Mouse (Mus musculus) stomach, embryonic 14.5 days (tissue): ENCODE measurements around the gene Arhgap8. TPM values are rescaled to one million over a fixed set of nuclear protein-coding genes. Genes with fewer than 3 reads are reported as not detected.

Source experiments
- ATAC-seq: fragments of 200-750 bp; cut with Nextera tagmentation; 2 replicates; pipeline ENCODE4 v1.8.0; 2017; ENCODE audit warnings: low read depth, moderate TSS enrichment; ENCODE audit not compliant: insufficient number of reproducible peaks, insufficient read depth, low FRiP score
- H3K27ac ChIP-seq: fragments of 300-500 bp; sonication (generic); 2 replicates; pipeline ENCODE4 v1.5.1; 2014; ENCODE audit warnings: mild to moderate bottlenecking, low read length, moderate library complexity, mixed read lengths
- H3K27me3 ChIP-seq: fragments of 300-500 bp; sonication (generic); 2 replicates; pipeline ENCODE4 v1.6.1; 2014; ENCODE audit warnings: low read length, control low read depth, mixed read lengths; ENCODE audit not compliant: control insufficient read depth, insufficient read depth
- H3K36me3 ChIP-seq: fragments of 300-500 bp; sonication (generic); 2 replicates; pipeline ENCODE4 v1.6.1; 2014; ENCODE audit warnings: mild to moderate bottlenecking, control low read depth, low read length, moderate library complexity, mixed read lengths; ENCODE audit not compliant: control insufficient read depth, insufficient read depth
- H3K4me1 ChIP-seq: fragments of 300-500 bp; sonication (generic); 2 replicates; pipeline ENCODE4 v1.6.1; 2014; ENCODE audit warnings: low read length, control low read depth, mixed read lengths; ENCODE audit not compliant: control insufficient read depth, insufficient read depth
- H3K4me2 ChIP-seq: fragments of 300-500 bp; sonication (generic); replicated peaks from 2 replicates; pipeline ENCODE4 v1.6.1; 2014; ENCODE audit warnings: low read depth, low read length, control low read depth
- H3K4me3 ChIP-seq: fragments of 300-500 bp; sonication (generic); 2 replicates; pipeline ENCODE4 v1.5.1; 2014; ENCODE audit warnings: low read depth, low read length, control low read depth
- H3K9ac ChIP-seq: fragments of 300-500 bp; sonication (generic); replicated peaks from 2 replicates; pipeline ENCODE4 v1.6.1; 2014; ENCODE audit warnings: low read depth, mild to moderate bottlenecking, control low read depth, low read length, moderate library complexity, mixed read lengths
- H3K9me3 ChIP-seq: fragments of 300-500 bp; sonication (generic); 2 replicates; pipeline ENCODE4 v1.6.1; 2016; ENCODE audit warnings: low read depth, low read length, control low read depth; ENCODE audit not compliant: control insufficient read depth
- WGBS: fragments of 180-500 bp; shearing (Covaris S2); extraction: QIAGEN DNeasy Blood & Tissue Kit; methylation state at CpG from one replicate; pipeline ENCODE4 v1.1.7; 2014; 5-methylcytosine and 5-hydroxymethylcytosine counted together
- polyA plus RNA-seq: library from polyadenylated mRNA; unstranded; fragments of >200 nt; fragmentation: Nextera tagmentation; extraction: Ambion mirVana; gene quantifications from 2 replicates; pipeline ENCODE4 v1.2.1, GENCODE M21; 2014

Gene Arhgap8
- 12.3 and 14.2 TPM in 2 replicates for polyA plus RNA-seq

DNA sequence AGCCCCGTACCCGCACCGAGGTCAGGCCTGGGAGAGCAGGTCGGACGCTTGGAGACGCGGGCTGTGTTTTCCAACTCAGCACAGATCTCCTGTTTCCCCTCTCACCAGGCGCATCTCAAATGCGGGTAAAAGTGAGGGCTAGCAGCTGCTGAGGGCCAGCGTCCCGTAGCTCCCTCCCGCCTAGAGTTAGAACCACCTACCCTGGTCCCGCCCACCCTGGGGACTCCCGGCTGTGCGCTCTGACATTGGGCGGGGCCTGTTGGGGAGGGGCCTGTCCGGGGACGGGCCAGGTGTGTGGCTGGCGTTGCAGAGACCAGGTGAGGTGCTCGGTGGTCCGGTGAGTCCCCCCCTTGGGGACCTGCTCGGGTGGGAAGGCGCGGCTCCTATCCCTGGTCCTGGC, at the start of gene Arhgap8:
Gene Arhgap8, plus strand, starts transcription at position 262 of the 400 bp plus-strand sequence.
- Histone ChIP-seq H3K9me3 (no peaks in the 10 kb centered on the region), H3K27ac (peak within 1 kb of the TSS; percentile 61), H3K4me2 (peak within 1 kb of the TSS; percentile 95), H3K9ac (peak within 1 kb of the TSS; percentile 30; the same call in 1 of the 2 replicates), H3K27me3 (no peaks in the 10 kb centered on the region), H3K36me3 (no peaks in the 10 kb centered on the region), H3K4me1 (peaks cover 11% of the 10 kb centered on the region; the same call in 1 of the 2 replicates), H3K4me3 (peak within 1 kb of the TSS; percentile 42)
- under 1% methylated on average over 24 of the region's 24 CpGs for WGBS
- ATAC-seq, result peak; percentile 82

DNA sequence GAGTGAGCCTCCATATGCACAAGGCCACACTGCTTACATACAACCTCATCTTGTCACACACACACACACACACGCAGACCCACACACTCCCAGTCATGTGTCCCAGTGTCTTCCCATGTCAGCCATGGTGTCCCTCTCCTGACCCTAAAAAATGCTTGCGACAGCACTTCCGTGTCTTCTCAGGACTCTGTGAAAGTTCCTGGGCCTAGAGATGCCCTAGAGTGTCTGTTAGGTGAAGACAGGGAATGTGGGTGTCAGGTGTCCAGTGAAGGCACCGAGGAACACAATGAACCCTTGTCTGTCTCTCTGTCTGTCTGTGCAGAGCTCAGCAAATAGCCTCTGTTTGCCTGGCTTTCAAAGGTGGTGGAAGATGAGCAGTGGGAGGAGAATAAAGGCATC, 49.2 kb upstream of the Arhgap8 start:
- no peak overlapping the region for H3K9ac ChIP-seq
- H3K27ac ChIP-seq, result no peak overlapping the region
- H3K4me2 ChIP-seq, result no peak overlapping the region
- H3K36me3 ChIP-seq, result no peaks in the 10 kb centered on the region
- 0 out of 2 replicates have a peak, but pooled peaks cover 9% of the 10 kb centered on the region for H3K4me1 ChIP-seq
- no peak overlapping the region for H3K4me3 ChIP-seq
- WGBS, result 77% methylated on average over 4 of the region's 4 CpGs
- no peak for ATAC-seq
- H3K9me3 ChIP-seq, result no peaks in the 10 kb centered on the region
- H3K27me3 ChIP-seq, result no peaks in the 10 kb centered on the region

DNA sequence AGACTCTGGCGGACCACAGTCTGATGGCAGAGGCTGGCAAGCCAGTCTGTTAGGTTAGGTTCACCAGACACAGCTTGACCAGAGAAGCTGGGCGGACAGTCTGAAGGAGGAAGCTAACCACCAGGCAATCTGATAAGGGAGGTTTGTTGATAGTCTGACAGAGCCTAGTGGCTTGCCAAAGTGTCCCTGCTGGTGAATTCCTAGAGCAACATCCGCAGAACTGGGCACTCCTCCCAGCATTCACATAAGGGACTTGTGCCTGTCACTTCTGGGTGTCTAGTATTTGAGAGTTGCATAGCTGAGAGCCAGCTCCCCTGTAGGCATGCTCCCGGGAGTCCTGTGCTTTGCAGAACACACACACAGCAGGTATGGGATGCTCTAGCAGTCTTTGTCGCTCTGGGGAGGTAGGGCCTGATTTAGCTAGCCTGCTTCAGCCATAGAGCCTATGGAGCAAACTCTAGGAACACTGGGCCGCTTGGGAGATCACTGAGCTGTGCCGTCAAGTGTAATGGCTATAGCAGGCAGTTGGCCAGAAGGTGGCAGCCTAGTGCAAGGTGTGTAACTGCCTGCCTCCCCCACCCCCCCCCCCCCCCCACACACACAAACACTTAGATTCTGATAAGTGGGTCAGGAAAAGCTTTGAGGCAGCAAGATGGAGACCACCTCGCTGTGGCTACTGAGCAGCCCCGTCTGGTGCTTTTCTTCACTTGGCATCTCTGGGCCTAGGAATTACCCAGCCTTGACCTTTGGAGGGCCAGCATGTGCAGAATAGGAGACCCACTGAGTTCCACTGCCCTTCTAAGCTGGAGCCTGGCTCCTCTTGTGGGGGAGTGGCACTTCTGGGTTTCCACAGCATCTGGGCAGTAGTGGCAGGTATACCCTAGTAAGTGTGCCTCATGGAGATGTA, 48.2 kb upstream of the Arhgap8 start:
- no peaks in the 10 kb centered on the region for H3K36me3 ChIP-seq
- WGBS, result 46% methylated on average over 9 of the region's 9 CpGs
- H3K9ac ChIP-seq, result no peak overlapping the region
- H3K4me1 ChIP-seq, result 0 out of 2 replicates have a peak, but pooled peaks cover 9% of the 10 kb centered on the region
- no peak for ATAC-seq
- H3K27me3 ChIP-seq, result no peaks in the 10 kb centered on the region
- H3K9me3 ChIP-seq, result no peaks in the 10 kb centered on the region
- H3K27ac ChIP-seq, result no peak overlapping the region
- no peak overlapping the region for H3K4me3 ChIP-seq
- no peak overlapping the region for H3K4me2 ChIP-seq

DNA sequence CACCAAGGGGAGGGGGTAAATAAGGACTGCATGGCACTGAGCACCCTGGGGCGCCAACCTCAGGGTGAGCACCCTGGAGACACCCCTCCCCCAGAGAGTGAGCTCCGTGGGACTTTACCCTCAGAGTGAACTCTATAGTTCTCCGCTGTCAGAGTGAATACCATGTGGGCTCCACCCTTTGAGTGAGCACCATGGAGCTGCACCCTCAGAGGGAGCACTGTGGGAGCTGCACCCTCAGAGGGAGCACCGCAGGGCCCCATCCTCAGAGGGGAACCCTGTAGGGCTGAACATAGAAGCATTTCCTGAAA, 47.6 kb upstream of the Arhgap8 start:
- H3K4me2 ChIP-seq, result no peak overlapping the region
- no peaks in the 10 kb centered on the region for H3K27me3 ChIP-seq
- no peak overlapping the region for H3K4me3 ChIP-seq
- whole genome bisulfite sequencing, result 75% methylated on average over 4 of the region's 4 CpGs
- H3K9me3 ChIP-seq, result no peaks in the 10 kb centered on the region
- no peak overlapping the region for H3K9ac ChIP-seq
- no peak overlapping the region for H3K27ac ChIP-seq
- 0 out of 2 replicates have a peak, but pooled peaks cover 9% of the 10 kb centered on the region for H3K4me1 ChIP-seq
- H3K36me3 ChIP-seq, result no peaks in the 10 kb centered on the region
- no peak for ATAC-seq

DNA sequence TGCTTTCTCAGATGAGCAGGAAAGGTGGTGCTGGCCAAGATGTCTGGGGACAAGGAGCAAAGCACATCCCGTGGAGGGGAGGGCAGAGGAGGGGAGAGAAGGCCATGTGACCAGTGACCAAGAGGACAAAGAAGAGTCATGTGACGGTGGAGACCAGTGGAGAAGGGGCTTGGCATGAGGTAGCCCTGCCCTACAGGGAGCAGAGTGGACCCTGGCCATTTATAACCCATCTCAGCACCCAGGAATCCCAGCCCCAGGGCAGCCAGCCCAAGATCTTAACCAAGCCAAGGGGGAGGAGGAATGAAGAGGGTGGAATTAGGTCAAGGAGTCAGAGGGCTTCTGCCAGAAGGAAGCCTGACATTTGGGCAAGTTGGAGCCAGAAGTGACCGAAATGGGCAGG, 47.2 kb upstream of the Arhgap8 start:
- ATAC-seq, result no peak
- H3K27ac ChIP-seq, result no peak overlapping the region
- 0 out of 2 replicates have a peak, but pooled peaks cover 9% of the 10 kb centered on the region for H3K4me1 ChIP-seq
- H3K27me3 ChIP-seq, result no peaks in the 10 kb centered on the region
- H3K36me3 ChIP-seq, result no peaks in the 10 kb centered on the region
- H3K4me2 ChIP-seq, result no peak overlapping the region
- 70% methylated on average over 3 of the region's 3 CpGs for WGBS
- H3K4me3 ChIP-seq, result no peak overlapping the region
- H3K9me3 ChIP-seq, result no peaks in the 10 kb centered on the region
- H3K9ac ChIP-seq, result no peak overlapping the region

DNA sequence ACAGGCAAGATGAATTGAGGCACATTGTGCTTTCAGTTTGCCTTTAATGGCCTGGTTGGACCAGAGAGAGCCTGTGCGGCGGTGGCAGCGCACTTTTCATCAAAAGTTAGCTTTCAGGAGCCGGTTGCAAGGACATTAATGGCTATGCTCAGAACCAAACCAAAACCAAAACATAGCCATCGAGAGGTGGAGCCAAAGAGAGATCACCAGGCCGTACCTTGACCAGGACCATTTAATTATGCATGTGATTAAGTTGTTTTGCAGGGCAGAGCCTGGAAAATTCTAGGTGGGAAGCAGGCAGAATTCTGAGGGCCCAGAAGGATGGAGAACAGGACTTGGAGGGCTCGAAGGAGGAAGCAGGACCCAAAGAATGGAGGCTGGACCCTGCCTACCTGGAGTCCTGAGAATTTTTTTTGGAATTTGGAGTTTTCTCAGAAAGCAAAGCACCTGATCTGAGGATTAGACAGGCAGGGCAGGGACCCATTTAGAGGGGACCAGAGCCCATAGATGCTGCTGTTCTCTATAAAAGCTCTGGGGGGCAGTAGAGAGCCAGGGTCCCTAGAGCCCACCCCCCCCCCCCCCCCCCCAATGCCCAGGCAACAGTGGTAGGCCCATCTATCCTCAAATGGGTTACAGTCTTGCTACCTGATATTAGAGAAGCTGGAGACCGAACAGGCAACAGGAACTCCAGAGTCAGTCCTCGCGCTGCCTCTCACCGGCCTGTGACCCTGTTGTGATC, 45.4 kb upstream of the Arhgap8 start:
- no peaks in the 10 kb centered on the region for H3K36me3 ChIP-seq
- H3K27me3 ChIP-seq, result no peaks in the 10 kb centered on the region
- no peaks in the 10 kb centered on the region for H3K9me3 ChIP-seq
- 0 out of 2 replicates have a peak, but pooled peaks cover 9% of the 10 kb centered on the region for H3K4me1 ChIP-seq
- H3K27ac ChIP-seq, result peak overlapping the region; percentile 71; the same call in 1 of the 2 replicates
- ATAC-seq, result no peak
- no peak overlapping the region for H3K4me2 ChIP-seq
- 77% methylated on average over 11 of the region's 11 CpGs for WGBS
- no peak overlapping the region for H3K4me3 ChIP-seq
- H3K9ac ChIP-seq, result no peak overlapping the region

DNA sequence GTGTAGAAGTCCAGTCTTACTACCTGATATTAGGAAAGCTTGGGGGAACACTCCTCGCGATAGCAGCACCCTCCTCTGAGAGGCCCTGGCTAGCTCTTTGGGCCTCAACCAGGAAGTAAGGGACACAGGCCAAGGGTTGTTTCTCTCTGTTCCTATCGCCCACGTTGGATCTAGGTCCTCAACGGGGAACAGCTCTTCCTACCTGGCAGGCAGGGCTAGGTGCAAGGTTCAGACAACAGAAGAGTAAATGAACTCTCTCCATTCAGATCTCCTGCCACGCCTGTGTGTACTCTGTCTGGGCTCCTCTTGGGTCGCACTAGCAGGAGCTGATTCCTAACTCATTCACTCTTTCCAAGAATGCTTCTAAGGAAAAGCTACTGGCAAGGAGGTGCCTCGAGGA, 44.5 kb upstream of the Arhgap8 start:
- ATAC-seq, result peak; percentile 75
- Histone ChIP-seq H3K4me1 (0 out of 2 replicates have a peak, but pooled peaks cover 9% of the 10 kb centered on the region), H3K4me2 (no peak overlapping the region), H3K9me3 (no peaks in the 10 kb centered on the region), H3K36me3 (no peaks in the 10 kb centered on the region), H3K27ac (peak overlapping the region; percentile 71; the same call in 1 of the 2 replicates), H3K27me3 (no peaks in the 10 kb centered on the region), H3K4me3 (no peak overlapping the region), H3K9ac (no peak overlapping the region)
- 61% methylated on average over 8 of the region's 8 CpGs for WGBS

DNA sequence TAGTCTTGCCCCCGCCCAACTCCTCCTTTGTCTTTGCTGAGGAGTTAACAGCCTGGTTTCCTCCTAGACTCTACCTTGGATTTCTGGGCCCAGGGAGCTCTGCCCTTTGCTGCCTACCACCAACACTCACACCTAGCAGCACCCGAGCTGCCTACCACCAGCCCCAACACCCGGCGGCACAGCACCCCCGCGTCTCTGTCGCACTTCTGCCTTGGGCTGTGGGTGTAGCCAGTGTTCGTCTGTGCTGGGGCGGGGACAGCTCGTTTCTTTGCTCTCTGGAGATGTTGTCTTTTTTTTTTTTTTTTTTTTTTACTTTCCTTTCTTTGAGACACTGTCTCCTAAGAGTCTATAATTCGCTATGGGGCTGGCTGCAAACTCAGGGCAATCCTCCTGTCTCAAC, 41.9 kb upstream of the Arhgap8 start:
- H3K4me2 ChIP-seq, result no peak overlapping the region
- H3K4me1 ChIP-seq, result peaks cover 12% of the 10 kb centered on the region
- H3K36me3 ChIP-seq, result no peaks in the 10 kb centered on the region
- H3K4me3 ChIP-seq, result no peak overlapping the region
- no peak overlapping the region for H3K9ac ChIP-seq
- H3K27me3 ChIP-seq, result no peaks in the 10 kb centered on the region
- ATAC-seq, result no peak
- no peak overlapping the region for H3K27ac ChIP-seq
- WGBS, result 72% methylated on average over 11 of the region's 11 CpGs
- no peaks in the 10 kb centered on the region for H3K9me3 ChIP-seq
